Mouse (Mus musculus) 3134 (cell line): ENCODE data around the gene Cdc27.
"Not testable (repeated sequence)": the region's sequence is repeated elsewhere in the genome, so short reads cannot be mapped to it uniquely, and the experiment has no call there.

Experiments used
- DNase-seq: peaks from one replicate; pipeline ENCODE4 v3.0.0-alpha.2; 2011; ENCODE audit warnings: low spot score; ENCODE audit not compliant: insufficient read length; ENCODE audit errors: extremely low read depth

The Cdc27 gene

DNA sequence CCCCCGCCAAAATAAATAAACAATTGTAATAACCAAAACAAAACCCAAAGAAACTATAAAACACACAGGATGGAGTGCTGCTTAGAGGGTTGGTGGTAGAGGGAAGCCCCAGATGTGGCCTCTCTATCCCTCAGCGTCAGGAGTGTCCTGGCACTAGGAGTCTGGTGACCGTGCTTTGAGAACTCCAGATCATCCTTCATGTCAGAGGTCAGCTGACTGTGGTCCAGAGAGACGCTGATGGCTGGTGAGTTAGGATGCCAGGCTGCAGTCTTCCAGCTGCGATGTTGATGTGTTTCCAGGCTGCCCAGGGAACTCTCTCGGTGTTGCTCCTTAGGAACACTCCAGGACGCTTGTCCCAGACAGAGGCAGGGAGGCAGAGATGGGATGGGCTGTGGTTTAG lies 21.7 kb upstream of the Cdc27 start:
- DNase-seq: no peak

- not testable (repeated sequence) for DNase-seq
Measured at GRCm38 (mm10) chr11:104571373-104571772, 21.0 kb upstream of the Cdc27 start.

DNA sequence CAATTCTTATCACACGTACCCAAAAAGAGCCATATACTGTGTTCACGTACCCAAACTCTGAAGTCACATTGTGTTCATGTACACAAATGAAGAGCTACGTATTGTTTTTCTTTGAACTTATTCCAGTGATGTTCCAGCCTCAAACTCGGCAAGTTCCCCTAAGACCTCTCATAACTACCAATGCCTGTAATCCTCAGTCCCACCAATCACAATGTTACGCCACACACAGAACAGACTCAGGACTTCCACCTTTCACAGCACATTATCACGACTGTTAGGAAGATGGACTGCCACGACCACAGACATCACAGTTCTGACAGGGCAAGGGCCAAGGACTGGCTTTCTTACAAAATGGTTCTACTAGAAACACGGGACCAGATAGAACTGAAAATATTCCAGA lies 20.1 kb upstream of the Cdc27 start:
- DNase-seq: not testable (repeated sequence)

DNA sequence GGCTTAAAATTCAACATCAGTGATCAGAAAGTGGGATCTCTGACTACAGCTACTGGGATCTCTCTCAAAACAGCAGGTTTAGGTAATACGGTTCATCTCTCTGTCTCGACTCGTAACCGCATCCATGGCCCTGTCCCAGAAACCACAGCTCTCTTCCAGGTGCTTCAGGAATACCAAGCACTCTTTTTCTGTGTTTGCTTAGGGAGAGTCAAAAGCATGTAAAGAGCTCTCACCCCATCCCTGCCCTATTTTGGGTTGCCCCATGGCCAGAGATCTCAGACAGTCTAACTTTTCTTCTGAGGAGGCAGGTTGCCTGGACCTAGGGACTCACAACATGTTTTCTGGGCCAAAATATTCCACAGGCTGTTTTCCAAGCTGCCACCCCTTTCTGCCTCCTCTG lies 17.9 kb upstream of the Cdc27 start:
- DNase-seq: no peak

DNA sequence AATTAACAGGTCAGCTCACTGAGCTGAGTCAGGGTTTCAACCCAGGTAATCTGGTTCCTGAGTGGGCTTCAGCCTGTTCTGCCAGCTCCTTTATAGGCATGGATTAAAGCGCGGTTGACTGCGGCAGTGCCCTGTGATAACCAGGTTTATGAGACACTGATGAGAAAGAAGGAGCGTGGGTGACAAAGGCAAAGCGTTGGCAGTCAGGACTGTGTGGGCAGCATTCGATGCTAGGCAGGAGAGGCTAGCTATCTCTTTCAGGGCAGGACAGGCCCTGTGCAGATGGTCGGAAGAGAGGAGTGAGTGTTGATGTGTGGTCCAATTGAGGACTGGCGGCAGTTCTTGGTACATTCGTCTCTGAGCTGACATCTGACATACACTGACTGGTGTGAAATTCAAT lies 17.3 kb upstream of the Cdc27 start:
- no peak for DNase-seq

DNA sequence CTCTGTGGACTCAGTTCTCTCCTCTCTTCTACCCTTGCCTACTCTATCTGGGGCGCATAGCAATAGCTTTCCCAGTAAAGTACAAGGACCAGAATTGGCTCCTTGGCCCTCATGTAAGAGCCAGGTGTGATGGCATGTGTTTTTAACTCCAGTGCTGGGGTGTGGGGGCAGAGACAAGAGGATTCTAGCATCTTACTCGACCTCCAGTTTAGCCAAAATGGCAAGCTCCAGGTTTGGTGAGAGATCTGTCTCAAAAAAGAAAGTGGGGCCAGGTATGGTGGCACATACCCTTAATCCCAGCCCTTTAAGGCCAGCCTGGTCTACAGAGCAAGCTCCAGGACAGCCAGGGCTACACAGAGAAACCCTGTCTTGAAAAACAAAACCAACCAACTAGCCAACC lies 16.4 kb upstream of the Cdc27 start:
- DNase-seq: no peak

- no peak for DNase-seq
Measured at GRCm38 (mm10) chr11:104566097-104566496, 15.7 kb upstream of the Cdc27 start.

GRCm38 (mm10) chr11:104565172-104565571 lies 14.8 kb upstream of the Cdc27 start:
- no peak for DNase-seq

- DNase-seq: no peak
Measured at GRCm38 (mm10) chr11:104563496-104563895, 13.1 kb upstream of the Cdc27 start.

DNA sequence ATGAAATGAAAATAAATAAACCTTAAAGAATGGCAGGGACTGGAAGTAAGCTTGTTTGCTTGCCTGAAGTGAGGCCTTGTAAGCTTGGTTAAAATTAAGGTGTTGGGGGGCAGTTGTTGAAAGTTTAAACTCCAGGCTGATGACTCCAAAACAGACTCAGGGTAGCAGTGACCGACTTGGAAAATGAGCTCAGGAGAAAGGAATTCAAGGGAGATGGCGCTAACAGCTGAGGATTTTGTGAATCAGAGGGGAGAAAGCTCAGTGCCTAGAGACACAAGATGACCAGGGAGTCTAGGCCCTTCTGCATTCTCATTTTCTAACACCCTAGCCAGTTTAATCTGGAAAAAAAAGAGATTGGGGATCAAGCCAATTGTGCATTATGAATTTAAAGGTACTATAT lies 10.6 kb upstream of the Cdc27 start:
- DNase-seq: peak; percentile 46

- no peak for DNase-seq
Measured at GRCm38 (mm10) chr11:104558651-104559403, 8.4 kb upstream of the Cdc27 start.

- no peak for DNase-seq
Measured at GRCm38 (mm10) chr11:104558065-104558464, 7.6 kb upstream of the Cdc27 start.

GRCm38 (mm10) chr11:104549438-104550405 lies 698 bp downstream of the Cdc27 start:
- DNase-seq: no peak

- no peak for DNase-seq
Measured at GRCm38 (mm10) chr11:104547502-104547901, 2.9 kb downstream of the Cdc27 start.

- no peak for DNase-seq
Measured at GRCm38 (mm10) chr11:104544507-104544906, 5.9 kb downstream of the Cdc27 start.

- not testable (repeated sequence) for DNase-seq
Measured at GRCm38 (mm10) chr11:104543337-104543736, 7.1 kb downstream of the Cdc27 start.

- DNase-seq: no peak
Measured at GRCm38 (mm10) chr11:104539811-104540210, 10.6 kb downstream of the Cdc27 start.

- DNase-seq: no peak
Measured at GRCm38 (mm10) chr11:104537945-104538555, 12.4 kb downstream of the Cdc27 start.

DNA sequence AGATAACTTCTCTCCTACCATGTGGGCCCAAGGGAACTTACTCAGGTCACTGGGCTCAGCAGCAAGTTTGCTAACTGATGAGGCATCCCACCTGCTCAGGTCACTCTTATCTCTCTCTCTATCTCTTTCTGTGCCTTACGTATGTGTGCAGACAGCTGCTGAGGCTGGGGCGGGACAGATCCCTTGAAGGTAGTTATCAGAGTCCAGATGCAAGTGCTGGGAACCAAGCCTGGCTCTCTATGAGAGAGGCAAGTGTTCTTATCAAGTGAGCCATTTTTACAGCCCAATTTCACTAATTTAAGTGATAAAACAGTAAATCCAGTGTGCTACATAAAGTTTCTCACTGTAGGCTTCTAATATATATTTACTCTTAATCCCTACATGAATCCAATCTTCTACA lies 13.6 kb downstream of the Cdc27 start:
- DNase-seq: no peak

DNA sequence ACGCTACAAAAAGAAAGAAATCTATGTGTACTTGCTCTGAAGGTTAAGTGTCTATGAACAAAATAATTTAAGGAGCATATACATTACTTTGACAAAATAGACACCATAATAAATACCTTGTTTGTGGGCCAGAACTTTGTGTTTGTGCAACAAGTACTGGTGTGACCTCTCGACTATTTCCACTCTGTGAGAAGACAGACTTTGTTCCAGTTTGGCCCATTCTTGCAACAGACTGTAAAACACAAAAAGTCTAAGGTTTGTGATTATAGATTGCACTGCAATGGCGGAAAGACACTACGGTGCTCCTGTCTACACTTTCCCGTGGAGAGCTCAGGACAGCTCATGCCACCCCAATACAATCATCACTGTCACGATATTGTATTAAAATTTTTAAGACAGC lies 24.5 kb downstream of the Cdc27 start:
- no peak for DNase-seq

- no peak for DNase-seq
Measured at GRCm38 (mm10) chr11:104512436-104512835, 38.0 kb downstream of the Cdc27 start.
